Mouse (Mus musculus): ENCODE results near the gene Acta2.

DNA sequence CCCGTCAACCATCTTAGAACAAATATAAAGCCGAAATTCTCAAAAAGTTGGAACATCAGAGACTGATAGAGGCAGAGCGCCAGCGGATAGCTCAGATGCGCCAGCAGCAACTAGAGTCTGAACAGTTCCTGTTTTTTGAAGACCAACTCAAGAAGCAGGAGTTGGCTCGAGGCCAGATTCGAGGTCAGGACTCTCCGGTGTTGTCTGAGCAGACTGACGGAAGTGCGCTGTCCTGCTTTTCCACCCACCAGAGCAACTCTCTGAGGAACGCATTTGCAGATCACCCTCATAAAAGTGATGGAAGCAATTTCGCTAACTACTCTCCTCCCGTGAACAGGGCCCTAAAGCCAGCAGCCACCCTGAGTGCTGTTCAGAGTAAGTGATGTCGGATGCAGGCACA, 21.4 kb downstream of the Acta2 start:
- no peak for TF ChIP-seq TAL1 (IDR thresholded peaks at IDR 0.05; ENCODE audit: low read length)
- TF ChIP-seq GATA1 (IDR thresholded peaks at IDR 0.05; ENCODE audit: low read length) = no peak

Measured in erythroblast, embryonic 14.5 days (primary cell).